Mouse (Mus musculus): ENCODE results near the gene Mon2. TPM values are rescaled to one million over a fixed set of nuclear protein-coding genes. Genes with fewer than 3 reads are reported as not detected.
A peak's percentile ranks its signal among the peaks of the same experiment; 100 is the strongest.

Mon2 gene
- polyA plus RNA-seq, 1 experiment from 2014 or later: 26.1 TPM

DNA sequence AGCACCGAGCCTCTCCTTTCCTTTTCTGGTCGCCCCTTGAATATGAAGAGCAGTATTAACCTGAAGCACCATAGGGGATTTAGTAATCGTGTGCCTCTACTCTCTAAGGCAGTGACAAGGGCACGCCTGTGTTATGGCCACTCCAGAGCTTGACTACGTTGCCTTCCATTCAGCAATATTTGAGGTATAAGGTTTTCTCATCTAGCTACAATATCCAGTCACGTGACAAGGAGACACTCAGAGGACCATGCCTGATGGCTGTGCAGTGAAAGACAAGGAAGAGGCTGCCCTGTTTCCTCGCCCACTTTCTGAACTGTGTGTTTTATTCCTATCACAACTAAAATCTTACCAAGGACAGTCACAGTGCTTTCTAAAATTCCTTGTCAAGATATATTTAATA lies 87.9 kb downstream of the Mon2 start:
- no peak overlapping the region for H3K4me3 ChIP-seq

GRCm38 (mm10) chr10:122987671-122988128 lies 88.6 kb downstream of the Mon2 start:
- Histone ChIP-seq H3K9ac (no peak overlapping the region), H3K27me3 (no peaks in the 10 kb centered on the region), H3K4me2 (0 out of 2 replicates have a peak overlapping the region, but pooled peaks have one; percentile 18), H3K9me3 (no peaks in the 10 kb centered on the region), H3K4me1 (replicated peaks) (peaks cover 33% of the 10 kb centered on the region), H3K27ac (replicated peaks) (0 out of 2 replicates have a peak overlapping the region, but pooled peaks have one; percentile 5), H3K4me3 (no peak overlapping the region), H3K36me3 (peaks cover 5% of the 10 kb centered on the region)
- WGBS: 34% methylated on average over 9 of the region's 9 CpGs
- no peak for ATAC-seq (ENCODE audit: low FRiP score, low read depth)

More for the DNA sequence above, 87.9 kb downstream of the Mon2 start:
- WGBS: 86% methylated on average over 7 of the region's 7 CpGs
- Histone ChIP-seq H3K4me1 (replicated peaks) (peaks cover 27% of the 10 kb centered on the region), H3K9ac (no peak overlapping the region), H3K36me3 (peaks cover 9% of the 10 kb centered on the region), H3K27ac (replicated peaks) (no peak overlapping the region), H3K9me3 (no peaks in the 10 kb centered on the region), H3K27me3 (no peaks in the 10 kb centered on the region), H3K4me2 (no peak overlapping the region)
- ATAC-seq (ENCODE audit: low FRiP score, low read depth): no peak

GRCm38 (mm10) chr10:122986320-122987225 lies 89.7 kb downstream of the Mon2 start:
- no peaks in the 10 kb centered on the region for H3K9me3 ChIP-seq
- 9% methylated on average over 54 of the region's 54 CpGs for WGBS
- ATAC-seq (ENCODE audit: low FRiP score, low read depth): peak; percentile 78; the same call in 1 of the 2 replicates
- H3K4me1 ChIP-seq (replicated peaks): peaks cover 39% of the 10 kb centered on the region
- peak overlapping the region; percentile 81 for H3K4me2 ChIP-seq
- peak overlapping the region; percentile 98 for H3K4me3 ChIP-seq
- peak overlapping the region; percentile 98 for H3K9ac ChIP-seq
- H3K27me3 ChIP-seq: no peaks in the 10 kb centered on the region
- H3K27ac ChIP-seq (replicated peaks): peak overlapping the region; percentile 100
- H3K36me3 ChIP-seq: peaks cover 5% of the 10 kb centered on the region

- WGBS: under 1% methylated on average over 65 of the region's 115 CpGs
- Histone ChIP-seq H3K27ac (replicated peaks) (peak overlapping the region; percentile 100), H3K4me3 (peak overlapping the region; percentile 98), H3K36me3 (peaks cover under 1% of the 10 kb centered on the region; the same call in 1 of the 2 replicates), H3K4me1 (replicated peaks) (peaks cover 39% of the 10 kb centered on the region), H3K9me3 (no peaks in the 10 kb centered on the region), H3K27me3 (no peaks in the 10 kb centered on the region), H3K4me2 (peak overlapping the region; percentile 81), H3K9ac (peak overlapping the region; percentile 98)
- ATAC-seq (ENCODE audit: low FRiP score, low read depth): peak; percentile 95
Measured at GRCm38 (mm10) chr10:122985515-122986319, 90.6 kb downstream of the Mon2 start.

GRCm38 (mm10) chr10:122985252-122985514 lies 91.1 kb downstream of the Mon2 start:
- peaks cover 39% of the 10 kb centered on the region for H3K4me1 ChIP-seq (replicated peaks)
- WGBS: under 1% methylated on average over 37 of the region's 37 CpGs

GRCm38 (mm10) chr10:122984531-122985251 lies 91.6 kb downstream of the Mon2 start:
- H3K9ac ChIP-seq: peak overlapping the region; percentile 98
- 1% methylated on average over 10 of the region's 10 CpGs for WGBS
- H3K4me1 ChIP-seq (replicated peaks): peaks cover 39% of the 10 kb centered on the region
- peak overlapping the region; percentile 100 for H3K27ac ChIP-seq (replicated peaks)
- peak overlapping the region; percentile 98 for H3K4me3 ChIP-seq
- ATAC-seq (ENCODE audit: low FRiP score, low read depth): no peak
- H3K9me3 ChIP-seq: no peaks in the 10 kb centered on the region
- peak overlapping the region; percentile 81 for H3K4me2 ChIP-seq
- no peaks in the 10 kb centered on the region for H3K36me3 ChIP-seq
- no peaks in the 10 kb centered on the region for H3K27me3 ChIP-seq

More at GRCm38 (mm10) chr10:122985252-122985514, 91.1 kb downstream of the Mon2 start:
- H3K9ac ChIP-seq: peak overlapping the region; percentile 98
- H3K27ac ChIP-seq (replicated peaks): peak overlapping the region; percentile 100
- H3K4me2 ChIP-seq: peak overlapping the region; percentile 81
- H3K36me3 ChIP-seq: no peaks in the 10 kb centered on the region; the same call in 1 of the 2 replicates
- no peak; the same call in 1 of the 2 replicates for ATAC-seq (ENCODE audit: low FRiP score, low read depth)
- no peaks in the 10 kb centered on the region for H3K9me3 ChIP-seq
- no peaks in the 10 kb centered on the region for H3K27me3 ChIP-seq
- peak overlapping the region; percentile 98 for H3K4me3 ChIP-seq

DNA sequence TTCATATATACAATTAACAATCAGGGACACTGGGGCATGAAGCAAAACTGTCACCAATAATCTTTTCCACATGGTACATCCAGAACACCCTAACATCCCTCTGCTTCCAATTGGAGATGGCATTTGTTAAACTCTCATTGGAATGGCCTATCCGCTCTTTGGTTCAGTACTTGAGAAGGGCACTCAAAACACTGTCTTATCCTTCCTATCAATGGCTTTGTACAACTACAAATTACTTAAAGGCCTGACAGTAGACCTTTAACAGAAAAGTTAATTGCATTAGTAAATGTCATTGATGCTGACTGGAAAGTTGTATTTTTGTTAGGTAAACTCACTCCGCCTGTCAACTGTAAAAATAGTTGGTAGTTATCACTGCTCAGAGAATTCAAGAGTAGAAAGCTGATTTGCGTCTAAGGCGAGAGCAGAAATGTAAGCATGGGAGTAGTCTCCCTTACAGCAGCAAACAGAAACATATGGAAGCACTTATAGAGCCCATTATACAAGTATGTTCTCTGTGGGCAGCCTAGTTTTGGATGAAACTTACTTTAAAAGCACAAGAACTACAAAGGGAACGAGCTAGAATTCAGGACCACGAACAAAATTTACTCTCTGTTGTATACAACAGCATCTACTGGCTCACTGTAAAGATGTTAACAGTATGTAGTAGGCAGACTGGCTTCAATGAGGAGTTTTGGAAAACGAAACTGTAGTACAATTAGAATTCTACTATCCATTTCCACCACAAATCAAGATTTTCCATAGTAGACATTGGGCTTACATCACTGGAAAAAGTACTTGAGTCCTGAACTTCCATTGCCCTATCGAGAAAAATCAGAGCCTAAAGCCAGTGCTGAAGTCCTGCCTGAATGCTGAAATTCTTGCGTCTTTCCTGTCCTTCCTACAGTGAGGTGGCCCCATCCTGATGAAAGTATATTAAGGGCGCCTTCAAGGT lies 92.5 kb downstream of the Mon2 start:
- Histone ChIP-seq H3K4me3 (peak overlapping the region; percentile 98), H3K27ac (replicated peaks) (peak overlapping the region; percentile 100), H3K9me3 (no peaks in the 10 kb centered on the region), H3K27me3 (no peaks in the 10 kb centered on the region), H3K9ac (peak overlapping the region; percentile 98), H3K36me3 (no peaks in the 10 kb centered on the region; the same call in 1 of the 2 replicates), H3K4me2 (peak overlapping the region; percentile 81), H3K4me1 (replicated peaks) (peaks cover 39% of the 10 kb centered on the region)
- WGBS: 33% methylated on average over 10 of the region's 10 CpGs
- ATAC-seq (ENCODE audit: low FRiP score, low read depth): no peak

- H3K27me3 ChIP-seq: no peaks in the 10 kb centered on the region
- peak overlapping the region; percentile 100 for H3K27ac ChIP-seq (replicated peaks)
- no peaks in the 10 kb centered on the region for H3K9me3 ChIP-seq
- 46% methylated on average over 11 of the region's 11 CpGs for WGBS
- ATAC-seq (ENCODE audit: low FRiP score, low read depth): no peak
- H3K4me3 ChIP-seq: peak overlapping the region; percentile 98
- H3K4me2 ChIP-seq: peak overlapping the region; percentile 81
- H3K36me3 ChIP-seq: no peaks in the 10 kb centered on the region; the same call in 1 of the 2 replicates
- peak overlapping the region; percentile 98 for H3K9ac ChIP-seq
- peaks cover 39% of the 10 kb centered on the region for H3K4me1 ChIP-seq (replicated peaks)
Measured at GRCm38 (mm10) chr10:122982909-122983578, 93.3 kb downstream of the Mon2 start.

DNA sequence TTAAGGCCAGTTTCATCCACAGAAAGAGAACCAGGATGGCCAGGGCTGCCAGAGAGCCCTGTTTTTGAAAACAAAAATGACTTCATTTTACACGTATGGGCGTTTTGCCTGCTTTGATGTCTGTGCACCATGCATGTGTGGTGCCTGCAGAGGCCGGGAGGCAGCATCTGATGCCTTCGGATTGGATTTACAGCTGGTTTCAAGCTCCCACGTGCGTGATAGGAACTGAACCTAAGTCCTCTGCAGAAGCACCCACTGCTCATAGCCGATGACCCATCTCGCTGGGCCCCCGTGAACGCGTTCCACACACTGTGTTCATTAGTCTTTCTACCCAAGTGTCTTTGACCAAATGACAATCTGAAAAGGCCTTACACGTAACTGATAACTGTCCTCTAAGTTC lies 96.2 kb downstream of the Mon2 start:
- no peaks in the 10 kb centered on the region; the same call in 1 of the 2 replicates for H3K36me3 ChIP-seq
- H3K9ac ChIP-seq: no peak overlapping the region
- H3K27me3 ChIP-seq: no peaks in the 10 kb centered on the region
- ATAC-seq (ENCODE audit: low FRiP score, low read depth): no peak
- 97% methylated on average over 12 of the region's 12 CpGs for WGBS
- H3K27ac ChIP-seq (replicated peaks): no peak overlapping the region
- no peak overlapping the region for H3K4me3 ChIP-seq
- H3K4me2 ChIP-seq: no peak overlapping the region
- no peaks in the 10 kb centered on the region for H3K9me3 ChIP-seq
- H3K4me1 ChIP-seq (replicated peaks): peaks cover 28% of the 10 kb centered on the region

DNA sequence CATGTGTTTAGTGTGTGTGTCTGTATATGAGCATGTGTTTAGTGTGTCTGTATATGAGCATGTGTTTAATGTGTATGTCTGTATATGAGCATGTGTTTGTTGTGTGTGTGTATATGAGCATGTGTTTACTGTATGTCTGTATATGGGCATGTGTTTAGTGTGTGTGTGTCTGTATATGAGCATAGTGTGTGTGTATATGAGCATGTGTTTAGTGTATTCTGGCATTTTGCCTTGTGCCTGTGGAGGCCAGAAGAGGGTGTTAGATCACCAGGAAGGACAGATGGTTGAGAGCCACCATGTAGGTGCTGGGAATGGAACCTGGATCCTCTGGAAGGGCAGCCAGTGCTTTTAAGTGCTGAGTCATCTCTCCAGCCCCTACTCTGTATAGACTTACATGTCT lies 96.9 kb downstream of the Mon2 start:
- Histone ChIP-seq H3K27ac (replicated peaks) (no peak overlapping the region), H3K36me3 (no peaks in the 10 kb centered on the region; the same call in 1 of the 2 replicates), H3K27me3 (no peaks in the 10 kb centered on the region), H3K9ac (no peak overlapping the region), H3K4me3 (no peak overlapping the region), H3K4me2 (no peak overlapping the region), H3K9me3 (no peaks in the 10 kb centered on the region), H3K4me1 (replicated peaks) (peaks cover 26% of the 10 kb centered on the region)
- 0 out of 2 replicates have a peak, but pooled peaks have one; percentile 21 for ATAC-seq (ENCODE audit: low FRiP score, low read depth)
